Mouse (Mus musculus): ENCODE results near the gene Eri3.

The Eri3 gene

GRCm38 (mm10) chr4:117655500-117655863 lies 105.3 kb downstream of the Eri3 start:
- DNase-seq (ENCODE audit: extremely low read depth, low read depth, low spot score), result no peak

- no peak for DNase-seq (ENCODE audit: extremely low read depth, low read depth, low spot score)
Observed at GRCm38 (mm10) chr4:117656961-117657360, 106.8 kb downstream of the Eri3 start.

- no peak for DNase-seq (ENCODE audit: extremely low read depth, low read depth, low spot score)
Observed at GRCm38 (mm10) chr4:117657646-117658045, 107.5 kb downstream of the Eri3 start.

- no peak for DNase-seq (ENCODE audit: extremely low read depth, low read depth, low spot score)
Observed at GRCm38 (mm10) chr4:117658582-117659444, 108.6 kb downstream of the Eri3 start.

- DNase-seq (ENCODE audit: extremely low read depth, low read depth, low spot score), result no peak
Observed at GRCm38 (mm10) chr4:117660001-117660400, 109.8 kb downstream of the Eri3 start.

- DNase-seq (ENCODE audit: extremely low read depth, low read depth, low spot score), result no peak
Observed at GRCm38 (mm10) chr4:117664411-117665137, 114.4 kb downstream of the Eri3 start.

GRCm38 (mm10) chr4:117665531-117665930 lies 115.4 kb downstream of the Eri3 start:
- DNase-seq (ENCODE audit: extremely low read depth, low read depth, low spot score), result no peak

GRCm38 (mm10) chr4:117666054-117666453 lies 115.9 kb downstream of the Eri3 start:
- DNase-seq (ENCODE audit: extremely low read depth, low read depth, low spot score), result no peak

GRCm38 (mm10) chr4:117669874-117670273 lies 119.7 kb downstream of the Eri3 start:
- no peak for DNase-seq (ENCODE audit: extremely low read depth, low read depth, low spot score)

GRCm38 (mm10) chr4:117672042-117672441 lies 121.9 kb downstream of the Eri3 start:
- DNase-seq (ENCODE audit: extremely low read depth, low read depth, low spot score), result no peak

- DNase-seq (ENCODE audit: extremely low read depth, low read depth, low spot score), result no peak
Observed at GRCm38 (mm10) chr4:117673901-117674300, 123.7 kb downstream of the Eri3 start.

GRCm38 (mm10) chr4:117676903-117677302 lies 126.7 kb downstream of the Eri3 start:
- DNase-seq (ENCODE audit: extremely low read depth, low read depth, low spot score), result no peak

- no peak for DNase-seq (ENCODE audit: extremely low read depth, low read depth, low spot score)
Observed at GRCm38 (mm10) chr4:117680963-117681362, 130.8 kb downstream of the Eri3 start.

- DNase-seq (ENCODE audit: extremely low read depth, low read depth, low spot score), result no peak
Observed at GRCm38 (mm10) chr4:117681931-117682461, 131.8 kb downstream of the Eri3 start, which contains the start of gene Dmap1. Dmap1 (minus strand) TSS chr4:117682273.

GRCm38 (mm10) chr4:117682463-117682862 lies 132.3 kb downstream of the Eri3 start:
- DNase-seq (ENCODE audit: extremely low read depth, low read depth, low spot score), result no peak

- no peak for DNase-seq (ENCODE audit: extremely low read depth, low read depth, low spot score)
Observed at GRCm38 (mm10) chr4:117683048-117683768, 133.0 kb downstream of the Eri3 start.

- DNase-seq (ENCODE audit: extremely low read depth, low read depth, low spot score), result no peak
Observed at GRCm38 (mm10) chr4:117686354-117686753, 136.2 kb downstream of the Eri3 start.

- no peak for DNase-seq (ENCODE audit: extremely low read depth, low read depth, low spot score)
Observed at GRCm38 (mm10) chr4:117705361-117705760, 155.2 kb downstream of the Eri3 start.

- no peak for DNase-seq (ENCODE audit: extremely low read depth, low read depth, low spot score)
Observed at GRCm38 (mm10) chr4:117708780-117709550, 158.8 kb downstream of the Eri3 start.

GRCm38 (mm10) chr4:117712314-117712713 lies 162.1 kb downstream of the Eri3 start:
- no peak for DNase-seq (ENCODE audit: extremely low read depth, low read depth, low spot score)

All from fat pad, adult 2 months (tissue).